Comparison of ENCODE assay signal across 14 mouse cellular contexts in the genomic region with DNA sequence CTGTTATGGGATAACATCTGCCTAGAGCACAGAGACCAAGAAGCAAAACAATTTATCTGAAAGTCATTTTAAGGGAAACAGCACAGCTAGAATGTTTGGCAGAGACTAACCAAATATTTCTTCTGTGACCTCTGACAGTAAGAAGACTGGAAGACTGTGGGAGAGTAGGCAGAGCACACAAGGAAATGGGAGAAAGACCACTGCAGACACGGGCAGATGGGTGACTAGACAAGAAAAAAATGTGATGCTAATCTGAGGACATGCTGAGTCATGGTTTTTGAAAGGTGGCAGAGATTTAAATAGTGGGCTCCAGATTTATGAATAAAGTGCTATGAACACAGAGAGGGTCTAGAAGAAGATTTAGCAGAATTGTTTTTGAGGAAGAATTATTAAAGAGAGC.
DNase-seq lines count a peak whose midpoint lies in the region; ATAC-seq and TF ChIP-seq lines count a peak whose summit lies in the region.
"Had no signal": no experiment of that assay in that cellular context is flagged by ENCODE, and none has a peak within 500 bp of the region (broad histone marks: within the 10 kb centered on the region; RNA-seq: fewer than 3 reads in every experiment).

No protein-coding gene starts in this region.

- no peak overlapping the region for H3K9ac ChIP-seq in intestine, embryonic 14.5 days (ENCODE audit: low read length)
- no peak overlapping the region for H3K9ac ChIP-seq in intestine, postnatal 0 days (ENCODE audit: low read depth, low read length)
- H3K9ac ChIP-seq in lung, embryonic 16.5 days (ENCODE audit: low read length), result no peak overlapping the region
- H3K9ac ChIP-seq in stomach, postnatal 0 days (ENCODE audit: low read length), result no peak overlapping the region
- no peak overlapping the region for H3K9ac ChIP-seq in hindbrain, postnatal 0 days (replicated peaks; ENCODE audit: low read length)
- H3K9ac ChIP-seq: forebrain, embryonic 13.5 days had no signal

- DNase-seq in intestine, embryonic 14.5 days (ENCODE audit: low spot score), result no peak
- no peak for DNase-seq in lung, postnatal 10 days
- peak; percentile 43 for DNase-seq in Muller cell, postnatal 12 days (ENCODE audit: inconsistent ontology term)
- no peak for DNase-seq in stomach, postnatal 0 days (ENCODE audit: low spot score)
- DNase-seq in embryo, embryonic 10 days (ENCODE audit: low spot score), result no peak
- DNase-seq in hindbrain, postnatal 0 days (ENCODE audit: low spot score), result no peak
- DNase-seq: cerebellum, adult 9-11 months; gastrocnemius, postnatal 36 days; midbrain, embryonic 14.5 days; thymus, postnatal 14 days had no signal

- TF ChIP-seq EP300 in stomach, postnatal 0 days (optimal IDR thresholded peaks at IDR 0.05), result no peak

- H3K36me3 ChIP-seq in intestine, embryonic 14.5 days (ENCODE audit: control insufficient read depth, insufficient read depth, low read length), result no peaks in the 10 kb centered on the region
- H3K36me3 ChIP-seq in intestine, postnatal 0 days (ENCODE audit: control insufficient read depth, insufficient read depth), result no peaks in the 10 kb centered on the region
- H3K36me3 ChIP-seq in lung, embryonic 16.5 days (ENCODE audit: control insufficient read depth, insufficient read depth, low read length), result no peaks in the 10 kb centered on the region
- H3K36me3 ChIP-seq in stomach, postnatal 0 days (ENCODE audit: control insufficient read depth, insufficient read depth, low read length), result no peaks in the 10 kb centered on the region
- H3K36me3 ChIP-seq in hindbrain, postnatal 0 days (ENCODE audit: insufficient read depth, low read length), result no peaks in the 10 kb centered on the region

- no peaks in the 10 kb centered on the region for H3K9me3 ChIP-seq in intestine, embryonic 14.5 days (ENCODE audit: control insufficient read depth, low read length)
- no peaks in the 10 kb centered on the region for H3K9me3 ChIP-seq in intestine, postnatal 0 days (ENCODE audit: control insufficient read depth)
- no peaks in the 10 kb centered on the region for H3K9me3 ChIP-seq in lung, embryonic 16.5 days (ENCODE audit: control insufficient read depth, low read length)
- H3K9me3 ChIP-seq in stomach, postnatal 0 days (ENCODE audit: control insufficient read depth, low read length), result no peaks in the 10 kb centered on the region
- H3K9me3 ChIP-seq in hindbrain, postnatal 0 days (ENCODE audit: low read length), result no peaks in the 10 kb centered on the region
- H3K9me3 ChIP-seq: forebrain, embryonic 13.5 days had no signal

- no peak for TF ChIP-seq CTCF in intestine, postnatal 0 days (IDR thresholded peaks at IDR 0.05; ENCODE audit: low read depth)
- no peak for TF ChIP-seq CTCF in stomach, postnatal 0 days (IDR thresholded peaks at IDR 0.05; ENCODE audit: low read depth)
- no peak for TF ChIP-seq CTCF in hindbrain, postnatal 0 days (IDR thresholded peaks at IDR 0.05; ENCODE audit: low read depth)

- H3K27ac ChIP-seq in intestine, embryonic 14.5 days (ENCODE audit: low read depth), result 0 out of 2 replicates have a peak overlapping the region, but pooled peaks have one; percentile 16
- no peak overlapping the region; the same call in 1 of the 2 replicates for H3K27ac ChIP-seq in intestine, postnatal 0 days (ENCODE audit: low read depth, low read length)
- peak overlapping the region; percentile 39 for H3K27ac ChIP-seq in lung, embryonic 16.5 days (ENCODE audit: low read length)
- 0 out of 2 replicates have a peak overlapping the region, but pooled peaks have one; percentile 5 for H3K27ac ChIP-seq in stomach, postnatal 0 days (replicated peaks)
- H3K27ac ChIP-seq in hindbrain, postnatal 0 days, result no peak overlapping the region
- H3K27ac ChIP-seq: forebrain, embryonic 13.5 days had no signal

- 3% methylated on average over 1 of the region's 1 CpGs for WGBS in intestine, embryonic 14.5 days
- 13% methylated on average over 1 of the region's 1 CpGs for WGBS in intestine, postnatal 0 days
- 6% methylated on average over 1 of the region's 1 CpGs for WGBS in lung, embryonic 16.5 days
- WGBS in stomach, postnatal 0 days, result 3% methylated on average over 1 of the region's 1 CpGs
- WGBS in hindbrain, postnatal 0 days, result 29% methylated on average over 1 of the region's 1 CpGs

- H3K27me3 ChIP-seq in intestine, embryonic 14.5 days (replicated peaks; ENCODE audit: control insufficient read depth, insufficient read depth, low read length), result no peaks in the 10 kb centered on the region
- H3K27me3 ChIP-seq in intestine, postnatal 0 days (replicated peaks; ENCODE audit: control insufficient read depth, insufficient read depth, low read length), result no peaks in the 10 kb centered on the region
- no peaks in the 10 kb centered on the region for H3K27me3 ChIP-seq in lung, embryonic 16.5 days (ENCODE audit: control insufficient read depth, insufficient read depth, low read depth, low read length)
- no peaks in the 10 kb centered on the region for H3K27me3 ChIP-seq in stomach, postnatal 0 days (ENCODE audit: control insufficient read depth, insufficient read depth, low read length)
- H3K27me3 ChIP-seq in hindbrain, postnatal 0 days (ENCODE audit: insufficient read depth, low read length), result no peaks in the 10 kb centered on the region
- H3K27me3 ChIP-seq: forebrain, embryonic 13.5 days had no signal

- ATAC-seq in intestine, embryonic 14.5 days (replicated peaks; ENCODE audit: low FRiP score, low TSS enrichment, low read depth), result no peak
- ATAC-seq in intestine, postnatal 0 days, result no peak
- peak; percentile 53; the same call in 1 of the 2 replicates for ATAC-seq in lung, embryonic 16.5 days (ENCODE audit: low read depth)
- ATAC-seq in stomach, postnatal 0 days (ENCODE audit: low FRiP score, low TSS enrichment), result no peak
- ATAC-seq in hindbrain, postnatal 0 days, result no peak
- ATAC-seq: CD4-positive, CD25-positive, alpha-beta regulatory T cell, adult 4 months; forebrain, embryonic 13.5 days had no signal

- peaks cover 32% of the 10 kb centered on the region for H3K4me1 ChIP-seq in intestine, embryonic 14.5 days (replicated peaks; ENCODE audit: control insufficient read depth, insufficient read depth, low read length)
- no peaks in the 10 kb centered on the region; the same call in 1 of the 2 replicates for H3K4me1 ChIP-seq in intestine, postnatal 0 days (replicated peaks; ENCODE audit: control insufficient read depth, insufficient read depth, low read length)
- H3K4me1 ChIP-seq in lung, embryonic 16.5 days (replicated peaks; ENCODE audit: control insufficient read depth, insufficient read depth, low read length), result peaks cover 30% of the 10 kb centered on the region
- H3K4me1 ChIP-seq in stomach, postnatal 0 days (replicated peaks; ENCODE audit: control insufficient read depth, insufficient read depth), result peaks cover 5% of the 10 kb centered on the region; the same call in 1 of the 2 replicates
- H3K4me1 ChIP-seq in hindbrain, postnatal 0 days (ENCODE audit: insufficient read depth, low read length), result no peaks in the 10 kb centered on the region; the same call in 1 of the 2 replicates

- no peak overlapping the region for H3K4me3 ChIP-seq in intestine, embryonic 14.5 days (ENCODE audit: low read depth, low read length)
- H3K4me3 ChIP-seq in intestine, postnatal 0 days (ENCODE audit: low read depth, low read length), result no peak overlapping the region
- no peak overlapping the region for H3K4me3 ChIP-seq in lung, embryonic 16.5 days (ENCODE audit: low read length)
- H3K4me3 ChIP-seq in stomach, postnatal 0 days (ENCODE audit: low read depth, low read length), result no peak overlapping the region
- no peak overlapping the region for H3K4me3 ChIP-seq in hindbrain, postnatal 0 days (ENCODE audit: low read length)
- H3K4me3 ChIP-seq: forebrain, embryonic 13.5 days had no signal

- no peak overlapping the region for H3K4me2 ChIP-seq in intestine, embryonic 14.5 days (ENCODE audit: low read length)
- no peak overlapping the region for H3K4me2 ChIP-seq in intestine, postnatal 0 days (replicated peaks; ENCODE audit: low read depth)
- no peak overlapping the region for H3K4me2 ChIP-seq in lung, embryonic 16.5 days (ENCODE audit: low read depth, low read length)
- H3K4me2 ChIP-seq in stomach, postnatal 0 days (replicated peaks; ENCODE audit: low read depth), result no peak overlapping the region
- no peak overlapping the region for H3K4me2 ChIP-seq in hindbrain, postnatal 0 days (ENCODE audit: low read depth, low read length)
- H3K4me2 ChIP-seq: forebrain, embryonic 13.5 days had no signal

Comparison
In these comparisons a context has a peak if more than half of its experiments do, and no peak if none do; other contexts are left out.
1. H3K27ac ChIP-seq: peak in intestine, embryonic 14.5 days (single experiment), lung, embryonic 16.5 days (single experiment) and stomach, postnatal 0 days (single experiment); none in intestine, postnatal 0 days (single experiment) and hindbrain, postnatal 0 days (single experiment).